Mouse (Mus musculus) gastrocnemius, postnatal 10 days (tissue): ENCODE data around the gene Taar7d. TPM values are rescaled to one million over a fixed set of nuclear protein-coding genes. Genes with fewer than 3 reads are reported as not detected.
A peak's percentile ranks its signal among the peaks of the same experiment; 100 is the strongest.
"Not testable (repeated sequence)": the region's sequence is repeated elsewhere in the genome, so short reads cannot be mapped to it uniquely, and the experiment has no call there.

Experiments used
- DNase-seq: peaks from one replicate; pipeline ENCODE4 v3.0.0; 2021; ENCODE audit warnings: mixed read lengths
- long read RNA-seq, 2 experiments: library from polyadenylated mRNA; stranded (forward); transcript quantifications; one replicate each; pipeline ENCODE4 v2.0.0; 2021
- total RNA-seq, 2 experiments: library from RNA; stranded (reverse); gene quantifications; 2 replicates each; pipeline ENCODE4 v1.2.3; 2021

The Taar7d gene
- total RNA-seq = not detected
- long read RNA-seq, experiment 1 = 0 reads
- long read RNA-seq, experiment 2 = 0 reads

GRCm38 (mm10) chr10:24026922-24027321 is at the start of gene Taar7d:
Gene Taar7d (plus strand): TSS chr10:24027222.
- no peak for DNase-seq

GRCm38 (mm10) chr10:23977958-23978357 is 49.1 kb upstream of the Taar7d start:
- DNase-seq = no peak

- peak; percentile 65 for DNase-seq
Measured at GRCm38 (mm10) chr10:23978901-23979705, 47.9 kb upstream of the Taar7d start.

- DNase-seq = no peak
Measured at GRCm38 (mm10) chr10:23985546-23985945, 41.5 kb upstream of the Taar7d start, which contains the start of gene Taar6. Gene Taar6 (minus strand): TSS chr10:23985646.

GRCm38 (mm10) chr10:23986419-23986818 is 40.6 kb upstream of the Taar7d start:
- no peak for DNase-seq

GRCm38 (mm10) chr10:23993381-23993780 is 33.6 kb upstream of the Taar7d start, which contains the start of gene Taar7a:
Gene Taar7a (minus strand): TSS chr10:23993481.
- DNase-seq = no peak

- no peak for DNase-seq
Measured at GRCm38 (mm10) chr10:23999639-24000038, 27.4 kb upstream of the Taar7d start, which contains the start of gene Taar7b. Gene Taar7b (plus strand): TSS chr10:23999939.

- DNase-seq = no peak
Measured at GRCm38 (mm10) chr10:24006442-24006841, 20.6 kb upstream of the Taar7d start.

- no peak for DNase-seq
Measured at GRCm38 (mm10) chr10:24007034-24007433, 20.0 kb upstream of the Taar7d start.

- no peak for DNase-seq
Measured at GRCm38 (mm10) chr10:24008143-24008542, 18.9 kb upstream of the Taar7d start.

- no peak for DNase-seq
Measured at GRCm38 (mm10) chr10:24031347-24031746, 4.3 kb downstream of the Taar7d start.

- DNase-seq = no peak
Measured at GRCm38 (mm10) chr10:24037314-24037713, 10.3 kb downstream of the Taar7d start, which contains the start of gene Taar7e. Gene Taar7e (plus strand): TSS chr10:24037614.

GRCm38 (mm10) chr10:24040120-24040869 is 13.3 kb downstream of the Taar7d start:
- no peak for DNase-seq

GRCm38 (mm10) chr10:24049210-24049609 is 22.2 kb downstream of the Taar7d start, which contains the start of gene Taar7f:
Gene Taar7f (plus strand): TSS chr10:24049510.
- no peak for DNase-seq

- DNase-seq = no peak
Measured at GRCm38 (mm10) chr10:24052039-24052438, 25.0 kb downstream of the Taar7d start.

- no peak for DNase-seq
Measured at GRCm38 (mm10) chr10:24058986-24059385, 32.0 kb downstream of the Taar7d start.

GRCm38 (mm10) chr10:24074751-24075150 is 47.7 kb downstream of the Taar7d start:
- DNase-seq = not testable (repeated sequence)

- DNase-seq = not testable (repeated sequence)
Measured at GRCm38 (mm10) chr10:24076200-24076599, 49.2 kb downstream of the Taar7d start, which contains the start of gene Taar8a. Gene Taar8a (plus strand): TSS chr10:24076500.
